Mouse (Mus musculus): Measurements from ENCODE around the gene Olfr320. TPM values are rescaled to one million over a fixed set of nuclear protein-coding genes. Genes with fewer than 3 reads are reported as not detected.

The Olfr320 gene
- not detected in 2 replicates for polyA plus RNA-seq (2015; fragmentation: Nextera tagmentation; extraction: Ambion mirVana)

GRCm38 (mm10) chr11:58680799-58681198, at the start of gene Olfr320:
Gene Olfr320, plus strand, starts transcription at chr11:58681099.
- ATAC-seq, result no peak
- H3K27me3 ChIP-seq (replicated peaks; ENCODE audit: control insufficient read depth, insufficient read depth, low read length), result no peaks in the 10 kb centered on the region
- H3K9me3 ChIP-seq (ENCODE audit: control insufficient read depth), result no peaks in the 10 kb centered on the region
- no peak for TF ChIP-seq CTCF (IDR thresholded peaks at IDR 0.05; ENCODE audit: low read depth)
- H3K4me1 ChIP-seq (replicated peaks; ENCODE audit: control insufficient read depth, insufficient read depth, low read length), result no peaks in the 10 kb centered on the region
- no peak within 1 kb of the TSS for H3K9ac ChIP-seq (ENCODE audit: low read depth, low read length)
- no peaks in the 10 kb centered on the region for H3K36me3 ChIP-seq (ENCODE audit: control insufficient read depth, insufficient read depth)
- no peak within 1 kb of the TSS for H3K4me3 ChIP-seq (ENCODE audit: low read depth, low read length)
- no peak within 1 kb of the TSS for H3K4me2 ChIP-seq (replicated peaks; ENCODE audit: low read depth)
- H3K27ac ChIP-seq (ENCODE audit: low read depth, low read length), result no peak within 1 kb of the TSS
- 84% methylated on average over 1 of the region's 1 CpGs for WGBS

- peaks cover 49% of the 10 kb centered on the region for H3K27me3 ChIP-seq (replicated peaks; ENCODE audit: control insufficient read depth, insufficient read depth, low read length)
- no peak overlapping the region for H3K4me2 ChIP-seq (replicated peaks; ENCODE audit: low read depth)
- no peak overlapping the region for H3K4me3 ChIP-seq (ENCODE audit: low read depth, low read length)
- H3K9me3 ChIP-seq (ENCODE audit: control insufficient read depth), result no peaks in the 10 kb centered on the region
- no peak for TF ChIP-seq CTCF (IDR thresholded peaks at IDR 0.05; ENCODE audit: low read depth)
- no peak for ATAC-seq
- peaks cover 3% of the 10 kb centered on the region; the same call in 1 of the 2 replicates for H3K4me1 ChIP-seq (replicated peaks; ENCODE audit: control insufficient read depth, insufficient read depth, low read length)
- H3K36me3 ChIP-seq (ENCODE audit: control insufficient read depth, insufficient read depth), result no peaks in the 10 kb centered on the region
- no peak overlapping the region for H3K9ac ChIP-seq (ENCODE audit: low read depth, low read length)
- 50% methylated on average over 4 of the region's 4 CpGs for WGBS
- H3K27ac ChIP-seq (ENCODE audit: low read depth, low read length), result no peak overlapping the region
Observed at GRCm38 (mm10) chr11:58634878-58635277, 46.0 kb upstream of the Olfr320 start.

GRCm38 (mm10) chr11:58636376-58636977, 44.4 kb upstream of the Olfr320 start:
- peak; percentile 86 for TF ChIP-seq CTCF (IDR thresholded peaks at IDR 0.05; ENCODE audit: low read depth)
- no peaks in the 10 kb centered on the region for H3K36me3 ChIP-seq (ENCODE audit: control insufficient read depth, insufficient read depth)
- H3K4me1 ChIP-seq (replicated peaks; ENCODE audit: control insufficient read depth, insufficient read depth, low read length), result 0 out of 2 replicates have a peak, but pooled peaks cover 5% of the 10 kb centered on the region
- no peak overlapping the region for H3K4me3 ChIP-seq (ENCODE audit: low read depth, low read length)
- no peak overlapping the region for H3K4me2 ChIP-seq (replicated peaks; ENCODE audit: low read depth)
- whole genome bisulfite sequencing, result 13% methylated on average over 3 of the region's 4 CpGs
- H3K9ac ChIP-seq (ENCODE audit: low read depth, low read length), result no peak overlapping the region
- H3K27me3 ChIP-seq (replicated peaks; ENCODE audit: control insufficient read depth, insufficient read depth, low read length), result peaks cover 60% of the 10 kb centered on the region
- H3K9me3 ChIP-seq (ENCODE audit: control insufficient read depth), result no peaks in the 10 kb centered on the region
- ATAC-seq, result no peak
- no peak overlapping the region for H3K27ac ChIP-seq (ENCODE audit: low read depth, low read length)

GRCm38 (mm10) chr11:58638176-58638701, 42.7 kb upstream of the Olfr320 start:
- ATAC-seq, result no peak
- Histone ChIP-seq H3K4me2 (replicated peaks; ENCODE audit: low read depth) (no peak overlapping the region), H3K27me3 (replicated peaks; ENCODE audit: control insufficient read depth, insufficient read depth, low read length) (peaks cover 61% of the 10 kb centered on the region), H3K4me3 (ENCODE audit: low read depth, low read length) (no peak overlapping the region), H3K27ac (ENCODE audit: low read depth, low read length) (no peak overlapping the region), H3K36me3 (ENCODE audit: control insufficient read depth, insufficient read depth) (no peaks in the 10 kb centered on the region), H3K9ac (ENCODE audit: low read depth, low read length) (no peak overlapping the region), H3K4me1 (replicated peaks; ENCODE audit: control insufficient read depth, insufficient read depth, low read length) (0 out of 2 replicates have a peak, but pooled peaks cover 5% of the 10 kb centered on the region), H3K9me3 (ENCODE audit: control insufficient read depth) (no peaks in the 10 kb centered on the region)
- 49% methylated on average over 7 of the region's 7 CpGs for WGBS
- no peak for TF ChIP-seq CTCF (IDR thresholded peaks at IDR 0.05; ENCODE audit: low read depth)

- H3K27me3 ChIP-seq (replicated peaks; ENCODE audit: control insufficient read depth, insufficient read depth, low read length), result peaks cover 55% of the 10 kb centered on the region
- H3K27ac ChIP-seq (ENCODE audit: low read depth, low read length), result no peak within 1 kb of the TSS
- no peaks in the 10 kb centered on the region for H3K36me3 ChIP-seq (ENCODE audit: control insufficient read depth, insufficient read depth)
- 6% methylated on average over 34 of the region's 34 CpGs for WGBS
- H3K4me1 ChIP-seq (replicated peaks; ENCODE audit: control insufficient read depth, insufficient read depth, low read length), result 0 out of 2 replicates have a peak, but pooled peaks cover 5% of the 10 kb centered on the region
- ATAC-seq, result 0 out of 2 replicates have a peak, but pooled peaks have one; percentile 22
- H3K4me2 ChIP-seq (replicated peaks; ENCODE audit: low read depth), result peak within 1 kb of the TSS; percentile 56
- no peaks in the 10 kb centered on the region for H3K9me3 ChIP-seq (ENCODE audit: control insufficient read depth)
- H3K9ac ChIP-seq (ENCODE audit: low read depth, low read length), result no peak within 1 kb of the TSS
- no peak for TF ChIP-seq CTCF (IDR thresholded peaks at IDR 0.05; ENCODE audit: low read depth)
- peak within 1 kb of the TSS; percentile 26 for H3K4me3 ChIP-seq (ENCODE audit: low read depth, low read length)
Observed at GRCm38 (mm10) chr11:58640272-58640867, 40.5 kb upstream of the Olfr320 start, which contains the start of gene Trim58. Gene Trim58, plus strand, starts transcription at chr11:58640465.

GRCm38 (mm10) chr11:58641057-58641456, 39.8 kb upstream of the Olfr320 start:
- no peak overlapping the region for H3K9ac ChIP-seq (ENCODE audit: low read depth, low read length)
- H3K27me3 ChIP-seq (replicated peaks; ENCODE audit: control insufficient read depth, insufficient read depth, low read length), result peaks cover 53% of the 10 kb centered on the region
- no peak for TF ChIP-seq CTCF (IDR thresholded peaks at IDR 0.05; ENCODE audit: low read depth)
- no peaks in the 10 kb centered on the region for H3K36me3 ChIP-seq (ENCODE audit: control insufficient read depth, insufficient read depth)
- peak overlapping the region; percentile 56; the same call in 1 of the 2 replicates for H3K4me2 ChIP-seq (replicated peaks; ENCODE audit: low read depth)
- 40% methylated on average over 14 of the region's 14 CpGs for WGBS
- H3K4me3 ChIP-seq (ENCODE audit: low read depth, low read length), result no peak overlapping the region
- no peak for ATAC-seq
- H3K27ac ChIP-seq (ENCODE audit: low read depth, low read length), result no peak overlapping the region
- H3K4me1 ChIP-seq (replicated peaks; ENCODE audit: control insufficient read depth, insufficient read depth, low read length), result 0 out of 2 replicates have a peak, but pooled peaks cover 5% of the 10 kb centered on the region
- no peaks in the 10 kb centered on the region for H3K9me3 ChIP-seq (ENCODE audit: control insufficient read depth)

Data from intestine, postnatal 0 days (tissue).